In genomic region chr13:36314860-36315800, GRCm38 (mm10) we compare ENCODE assay signal across 9 mouse cellular contexts.
DNase-seq lines count a peak whose midpoint lies in the region; ATAC-seq and TF ChIP-seq lines count a peak whose summit lies in the region.
"Had no signal": no experiment of that assay in that cellular context is flagged by ENCODE, and none has a peak within 500 bp of the region (broad histone marks: within the 10 kb centered on the region; RNA-seq: fewer than 3 reads in every experiment).

No protein-coding gene starts in this region.

- H3K27me3 ChIP-seq in kidney, postnatal 0 days (ENCODE audit: insufficient read depth, low read length), result no peaks in the 10 kb centered on the region
- H3K27me3 ChIP-seq in forebrain, embryonic 16.5 days (replicated peaks; ENCODE audit: control insufficient read depth, insufficient read depth, low read length), result no peaks in the 10 kb centered on the region
- H3K27me3 ChIP-seq in midbrain, postnatal 0 days (ENCODE audit: insufficient read depth, low read length), result no peaks in the 10 kb centered on the region
- H3K27me3 ChIP-seq: hindbrain, embryonic 15.5 days had no signal

- peak; percentile 26; the same call in 1 of the 2 replicates for TF ChIP-seq CTCF in kidney, postnatal 0 days (IDR thresholded peaks at IDR 0.05; ENCODE audit: low read depth)
- no peak; the same call in 1 of the 2 replicates for TF ChIP-seq CTCF in midbrain, postnatal 0 days (IDR thresholded peaks at IDR 0.05)

- no peak for ATAC-seq in kidney, postnatal 0 days (replicated peaks; ENCODE audit: low FRiP score, low read depth)
- peak; percentile 94 for ATAC-seq in granulocyte monocyte progenitor cell, adult 5-6 weeks (replicated peaks; ENCODE audit: poor library complexity, severe bottlenecking)
- no peak for ATAC-seq in forebrain, embryonic 16.5 days
- no peak for ATAC-seq in midbrain, postnatal 0 days (ENCODE audit: low FRiP score)
- ATAC-seq: midbrain, embryonic 16.5 days had no signal

- DNase-seq in kidney, postnatal 0 days (ENCODE audit: low spot score), result no peak
- no peak for DNase-seq in kidney, postnatal 36 days
- peak; percentile 11 for DNase-seq in B cell, adult 2 months
- peak; percentile 12 for DNase-seq in c-Kit-positive CD71-negative TER-119-negative erythroid progenitor cells, embryonic 14.5 days (ENCODE audit: low read depth)
- no peak for DNase-seq in midbrain, postnatal 0 days (ENCODE audit: low spot score)

- WGBS in kidney, postnatal 0 days, result 86% methylated on average over 10 of the region's 10 CpGs
- WGBS in forebrain, embryonic 16.5 days, result 86% methylated on average over 10 of the region's 10 CpGs
- 87% methylated on average over 10 of the region's 10 CpGs for WGBS in midbrain, postnatal 0 days

- H3K4me1 ChIP-seq in kidney, postnatal 0 days (replicated peaks; ENCODE audit: insufficient read depth, low read length), result no peaks in the 10 kb centered on the region
- peaks cover 8% of the 10 kb centered on the region for H3K4me1 ChIP-seq in forebrain, embryonic 16.5 days (replicated peaks; ENCODE audit: control insufficient read depth, insufficient read depth, low read length)
- H3K4me1 ChIP-seq in midbrain, postnatal 0 days (ENCODE audit: insufficient read depth, low read length), result no peaks in the 10 kb centered on the region
- H3K4me1 ChIP-seq: hindbrain, embryonic 15.5 days had no signal

- H3K9me3 ChIP-seq in kidney, postnatal 0 days (replicated peaks; ENCODE audit: low read length), result no peaks in the 10 kb centered on the region
- no peaks in the 10 kb centered on the region for H3K9me3 ChIP-seq in forebrain, embryonic 16.5 days (ENCODE audit: control insufficient read depth, low read length)
- H3K9me3 ChIP-seq in midbrain, postnatal 0 days (ENCODE audit: low read length), result no peaks in the 10 kb centered on the region
- H3K9me3 ChIP-seq: hindbrain, embryonic 15.5 days had no signal

- no peak overlapping the region for H3K27ac ChIP-seq in kidney, postnatal 0 days
- H3K27ac ChIP-seq in forebrain, embryonic 16.5 days (ENCODE audit: low read length), result no peak overlapping the region
- no peak overlapping the region for H3K27ac ChIP-seq in midbrain, postnatal 0 days (ENCODE audit: low read depth, low read length)
- H3K27ac ChIP-seq: hindbrain, embryonic 15.5 days had no signal

- no peak overlapping the region for H3K9ac ChIP-seq in kidney, postnatal 0 days (ENCODE audit: low read depth, low read length)
- H3K9ac ChIP-seq in forebrain, embryonic 16.5 days (replicated peaks; ENCODE audit: low read depth, low read length), result no peak overlapping the region
- no peak overlapping the region for H3K9ac ChIP-seq in midbrain, postnatal 0 days (replicated peaks; ENCODE audit: low read length, poor library complexity, severe bottlenecking)
- H3K9ac ChIP-seq: hindbrain, embryonic 15.5 days had no signal

- H3K36me3 ChIP-seq in kidney, postnatal 0 days (ENCODE audit: insufficient read depth, low read length), result no peaks in the 10 kb centered on the region
- H3K36me3 ChIP-seq in forebrain, embryonic 16.5 days (ENCODE audit: control insufficient read depth, insufficient read depth), result no peaks in the 10 kb centered on the region
- H3K36me3 ChIP-seq in midbrain, postnatal 0 days (ENCODE audit: insufficient read depth, low read length), result no peaks in the 10 kb centered on the region
- H3K36me3 ChIP-seq: hindbrain, embryonic 15.5 days had no signal

- no peak overlapping the region for H3K4me3 ChIP-seq in kidney, postnatal 0 days (replicated peaks; ENCODE audit: low read depth, low read length)
- H3K4me3 ChIP-seq in forebrain, embryonic 16.5 days (replicated peaks; ENCODE audit: low read length), result no peak overlapping the region
- H3K4me3 ChIP-seq in midbrain, postnatal 0 days (ENCODE audit: low read depth, low read length), result no peak overlapping the region
- H3K4me3 ChIP-seq: hindbrain, embryonic 15.5 days had no signal

- no peak overlapping the region for H3K4me2 ChIP-seq in kidney, postnatal 0 days (ENCODE audit: low read length)
- H3K4me2 ChIP-seq in forebrain, embryonic 16.5 days (ENCODE audit: low read length), result no peak overlapping the region
- no peak overlapping the region for H3K4me2 ChIP-seq in midbrain, postnatal 0 days (ENCODE audit: low read depth, low read length, poor library complexity, severe bottlenecking)
- H3K4me2 ChIP-seq: hindbrain, embryonic 15.5 days had no signal

Comparison
In these comparisons a context has a peak if more than half of its experiments do, and no peak if none do; other contexts are left out.
1. DNase-seq: peak in B cell, adult 2 months (2 of 2) and c-Kit-positive CD71-negative TER-119-negative erythroid progenitor cells, embryonic 14.5 days (single experiment); none in kidney, postnatal 0 days (single experiment), kidney, postnatal 36 days (0 of 2) and midbrain, postnatal 0 days (single experiment).